Mouse (Mus musculus): Measurements from ENCODE around the gene Gm10570. TPM values are rescaled to one million over a fixed set of nuclear protein-coding genes. Genes with fewer than 3 reads are reported as not detected.

The Gm10570 gene
- polyA plus RNA-seq, 1 experiment from 2014 or later, result 1.1 TPM

- 21% methylated on average over 5 of the region's 5 CpGs for WGBS
- Histone ChIP-seq H3K9me3 (replicated peaks; ENCODE audit: control insufficient read depth, low read length) (no peaks in the 10 kb centered on the region), H3K36me3 (ENCODE audit: control insufficient read depth, insufficient read depth) (peaks cover 22% of the 10 kb centered on the region), H3K4me2 (ENCODE audit: low read depth, low read length) (peak overlapping the region; percentile 14; the same call in 1 of the 2 replicates), H3K27ac (ENCODE audit: low read length) (peak overlapping the region; percentile 79), H3K27me3 (ENCODE audit: control insufficient read depth, insufficient read depth, low read length) (no peaks in the 10 kb centered on the region), H3K4me3 (ENCODE audit: low read length) (no peak overlapping the region), H3K9ac (ENCODE audit: low read length) (peak overlapping the region; percentile 52), H3K4me1 (ENCODE audit: control insufficient read depth, insufficient read depth, low read length) (peaks cover 22% of the 10 kb centered on the region)
- peak; percentile 92 for ATAC-seq (replicated peaks; ENCODE audit: extremely low read depth, insufficient read depth, low FRiP score)
These were observed 15.1 kb upstream of the Gm10570 start for GRCm38 (mm10) chr4:130323607-130324006.

GRCm38 (mm10) chr4:130323165-130323564, 14.7 kb upstream of the Gm10570 start:
- H3K4me2 ChIP-seq (ENCODE audit: low read depth, low read length), result no peak overlapping the region
- ATAC-seq (replicated peaks; ENCODE audit: extremely low read depth, insufficient read depth, low FRiP score), result no peak
- WGBS, result 47% methylated on average over 1 of the region's 1 CpGs
- no peak overlapping the region for H3K4me3 ChIP-seq (ENCODE audit: low read length)
- no peaks in the 10 kb centered on the region for H3K27me3 ChIP-seq (ENCODE audit: control insufficient read depth, insufficient read depth, low read length)
- H3K9me3 ChIP-seq (replicated peaks; ENCODE audit: control insufficient read depth, low read length), result no peaks in the 10 kb centered on the region
- H3K9ac ChIP-seq (ENCODE audit: low read length), result no peak overlapping the region
- H3K36me3 ChIP-seq (ENCODE audit: control insufficient read depth, insufficient read depth), result peaks cover 22% of the 10 kb centered on the region
- peaks cover 26% of the 10 kb centered on the region for H3K4me1 ChIP-seq (ENCODE audit: control insufficient read depth, insufficient read depth, low read length)
- H3K27ac ChIP-seq (ENCODE audit: low read length), result peak overlapping the region; percentile 79

GRCm38 (mm10) chr4:130322567-130322966, 14.1 kb upstream of the Gm10570 start:
- Histone ChIP-seq H3K27me3 (ENCODE audit: control insufficient read depth, insufficient read depth, low read length) (no peaks in the 10 kb centered on the region), H3K4me1 (ENCODE audit: control insufficient read depth, insufficient read depth, low read length) (peaks cover 29% of the 10 kb centered on the region), H3K4me3 (ENCODE audit: low read length) (no peak overlapping the region), H3K9ac (ENCODE audit: low read length) (0 out of 2 replicates have a peak overlapping the region, but pooled peaks have one; percentile 5), H3K4me2 (ENCODE audit: low read depth, low read length) (no peak overlapping the region), H3K36me3 (ENCODE audit: control insufficient read depth, insufficient read depth) (peaks cover 22% of the 10 kb centered on the region), H3K27ac (ENCODE audit: low read length) (peak overlapping the region; percentile 79), H3K9me3 (replicated peaks; ENCODE audit: control insufficient read depth, low read length) (no peaks in the 10 kb centered on the region)
- 59% methylated on average over 7 of the region's 7 CpGs for WGBS
- no peak for ATAC-seq (replicated peaks; ENCODE audit: extremely low read depth, insufficient read depth, low FRiP score)

GRCm38 (mm10) chr4:130321640-130322039, 13.2 kb upstream of the Gm10570 start:
- Histone ChIP-seq H3K27ac (ENCODE audit: low read length) (peak overlapping the region; percentile 79; the same call in 1 of the 2 replicates), H3K27me3 (ENCODE audit: control insufficient read depth, insufficient read depth, low read length) (no peaks in the 10 kb centered on the region), H3K9me3 (replicated peaks; ENCODE audit: control insufficient read depth, low read length) (no peaks in the 10 kb centered on the region), H3K9ac (ENCODE audit: low read length) (no peak overlapping the region), H3K4me2 (ENCODE audit: low read depth, low read length) (no peak overlapping the region), H3K4me3 (ENCODE audit: low read length) (no peak overlapping the region), H3K36me3 (ENCODE audit: control insufficient read depth, insufficient read depth) (peaks cover 18% of the 10 kb centered on the region), H3K4me1 (ENCODE audit: control insufficient read depth, insufficient read depth, low read length) (peaks cover 35% of the 10 kb centered on the region)
- no peak for ATAC-seq (replicated peaks; ENCODE audit: extremely low read depth, insufficient read depth, low FRiP score)
- WGBS, result 87% methylated on average over 7 of the region's 7 CpGs

GRCm38 (mm10) chr4:130319564-130319963, 11.1 kb upstream of the Gm10570 start:
- H3K36me3 ChIP-seq (ENCODE audit: control insufficient read depth, insufficient read depth), result peaks cover 13% of the 10 kb centered on the region
- H3K4me2 ChIP-seq (ENCODE audit: low read depth, low read length), result no peak overlapping the region
- no peaks in the 10 kb centered on the region for H3K9me3 ChIP-seq (replicated peaks; ENCODE audit: control insufficient read depth, low read length)
- H3K27ac ChIP-seq (ENCODE audit: low read length), result no peak overlapping the region
- 91% methylated on average over 7 of the region's 7 CpGs for WGBS
- H3K9ac ChIP-seq (ENCODE audit: low read length), result no peak overlapping the region
- peaks cover 52% of the 10 kb centered on the region for H3K4me1 ChIP-seq (ENCODE audit: control insufficient read depth, insufficient read depth, low read length)
- H3K4me3 ChIP-seq (ENCODE audit: low read length), result no peak overlapping the region
- ATAC-seq (replicated peaks; ENCODE audit: extremely low read depth, insufficient read depth, low FRiP score), result no peak
- no peaks in the 10 kb centered on the region for H3K27me3 ChIP-seq (ENCODE audit: control insufficient read depth, insufficient read depth, low read length)

GRCm38 (mm10) chr4:130318122-130318521, 9.6 kb upstream of the Gm10570 start:
- no peak overlapping the region for H3K4me3 ChIP-seq (ENCODE audit: low read length)
- peaks cover 47% of the 10 kb centered on the region for H3K4me1 ChIP-seq (ENCODE audit: control insufficient read depth, insufficient read depth, low read length)
- H3K9ac ChIP-seq (ENCODE audit: low read length), result peak overlapping the region; percentile 46; the same call in 1 of the 2 replicates
- ATAC-seq (replicated peaks; ENCODE audit: extremely low read depth, insufficient read depth, low FRiP score), result no peak
- peaks cover 24% of the 10 kb centered on the region for H3K36me3 ChIP-seq (ENCODE audit: control insufficient read depth, insufficient read depth)
- no peaks in the 10 kb centered on the region for H3K27me3 ChIP-seq (ENCODE audit: control insufficient read depth, insufficient read depth, low read length)
- WGBS, result 74% methylated on average over 3 of the region's 3 CpGs
- no peaks in the 10 kb centered on the region for H3K9me3 ChIP-seq (replicated peaks; ENCODE audit: control insufficient read depth, low read length)
- no peak overlapping the region for H3K4me2 ChIP-seq (ENCODE audit: low read depth, low read length)
- peak overlapping the region; percentile 44 for H3K27ac ChIP-seq (ENCODE audit: low read length)

GRCm38 (mm10) chr4:130316691-130317090, 8.2 kb upstream of the Gm10570 start:
- no peak for ATAC-seq (replicated peaks; ENCODE audit: extremely low read depth, insufficient read depth, low FRiP score)
- Histone ChIP-seq H3K36me3 (ENCODE audit: control insufficient read depth, insufficient read depth) (peaks cover 29% of the 10 kb centered on the region), H3K4me3 (ENCODE audit: low read length) (no peak overlapping the region), H3K9me3 (replicated peaks; ENCODE audit: control insufficient read depth, low read length) (no peaks in the 10 kb centered on the region), H3K4me2 (ENCODE audit: low read depth, low read length) (no peak overlapping the region), H3K27me3 (ENCODE audit: control insufficient read depth, insufficient read depth, low read length) (no peaks in the 10 kb centered on the region), H3K27ac (ENCODE audit: low read length) (peak overlapping the region; percentile 65), H3K9ac (ENCODE audit: low read length) (peak overlapping the region; percentile 22; the same call in 1 of the 2 replicates), H3K4me1 (ENCODE audit: control insufficient read depth, insufficient read depth, low read length) (peaks cover 55% of the 10 kb centered on the region)
- 51% methylated on average over 10 of the region's 10 CpGs for WGBS

GRCm38 (mm10) chr4:130315771-130316527, 7.5 kb upstream of the Gm10570 start:
- peak; percentile 25; the same call in 1 of the 2 replicates for ATAC-seq (replicated peaks; ENCODE audit: extremely low read depth, insufficient read depth, low FRiP score)
- Histone ChIP-seq H3K36me3 (ENCODE audit: control insufficient read depth, insufficient read depth) (peaks cover 29% of the 10 kb centered on the region), H3K4me3 (ENCODE audit: low read length) (no peak overlapping the region), H3K27ac (ENCODE audit: low read length) (peak overlapping the region; percentile 65), H3K4me1 (ENCODE audit: control insufficient read depth, insufficient read depth, low read length) (peaks cover 58% of the 10 kb centered on the region), H3K9me3 (replicated peaks; ENCODE audit: control insufficient read depth, low read length) (no peaks in the 10 kb centered on the region), H3K4me2 (ENCODE audit: low read depth, low read length) (no peak overlapping the region), H3K27me3 (ENCODE audit: control insufficient read depth, insufficient read depth, low read length) (no peaks in the 10 kb centered on the region), H3K9ac (ENCODE audit: low read length) (peak overlapping the region; percentile 41; the same call in 1 of the 2 replicates)
- 50% methylated on average over 13 of the region's 13 CpGs for whole genome bisulfite sequencing

- 81% methylated on average over 4 of the region's 4 CpGs for WGBS
- no peak overlapping the region for H3K9ac ChIP-seq (ENCODE audit: low read length)
- no peaks in the 10 kb centered on the region for H3K9me3 ChIP-seq (replicated peaks; ENCODE audit: control insufficient read depth, low read length)
- peaks cover 61% of the 10 kb centered on the region for H3K4me1 ChIP-seq (ENCODE audit: control insufficient read depth, insufficient read depth, low read length)
- H3K27ac ChIP-seq (ENCODE audit: low read length), result no peak overlapping the region
- no peak overlapping the region for H3K4me3 ChIP-seq (ENCODE audit: low read length)
- H3K36me3 ChIP-seq (ENCODE audit: control insufficient read depth, insufficient read depth), result peaks cover 29% of the 10 kb centered on the region
- H3K27me3 ChIP-seq (ENCODE audit: control insufficient read depth, insufficient read depth, low read length), result 0 out of 2 replicates have a peak, but pooled peaks cover 3% of the 10 kb centered on the region
- no peak for ATAC-seq (replicated peaks; ENCODE audit: extremely low read depth, insufficient read depth, low FRiP score)
- no peak overlapping the region for H3K4me2 ChIP-seq (ENCODE audit: low read depth, low read length)
These were observed 5.1 kb upstream of the Gm10570 start for GRCm38 (mm10) chr4:130313552-130313951.
